Mouse (Mus musculus): Measurements from ENCODE around the gene Ccr9.

DNA sequence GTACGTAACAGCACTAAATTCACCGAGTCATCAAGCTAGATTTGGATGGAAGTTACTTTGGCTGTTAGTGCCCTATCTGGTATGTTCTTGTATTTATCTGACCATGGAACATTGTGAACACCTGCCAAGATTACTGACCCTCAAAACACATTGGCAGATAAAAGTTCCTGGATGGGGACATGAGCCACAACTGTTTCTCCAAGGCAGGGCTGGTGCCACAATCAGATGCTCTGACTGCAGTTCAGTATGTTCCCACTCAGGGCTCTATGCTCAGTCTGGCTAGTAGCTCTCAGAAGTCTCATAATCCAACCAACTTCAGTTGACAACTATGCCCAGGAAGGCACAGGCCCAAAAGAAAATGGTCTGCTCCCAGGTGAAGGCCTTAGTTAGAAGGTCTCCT, 124.2 kb downstream of the Ccr9 start:
- TF ChIP-seq CTCF (IDR thresholded peaks at IDR 0.05; ENCODE audit: extremely low read depth, insufficient read length, insufficient replicate concordance, low read depth, low read length) (no peak), POLR2A (IDR thresholded peaks at IDR 0.05; ENCODE audit: low read depth, low read length) (no peak)
